Mouse (Mus musculus) sigmoid colon, adult 10 weeks (tissue): Measurements from ENCODE around the gene Cypt12. TPM values are rescaled to one million over a fixed set of nuclear protein-coding genes. Genes with fewer than 3 reads are reported as not detected.

Experiments used
- polyA plus RNA-seq: library from polyadenylated mRNA; stranded (reverse); fragments of 350-450 nt; fragmentation: Illumina TruSeq; extraction: RNeasy Lipid Tissue Mini Kit (QIAGEN cat#74804); gene quantifications from one replicate; pipeline ENCODE4 v1.2.3, GENCODE M21; 2014; ENCODE audit warnings: low read depth, low replicate concordance

The Cypt12 gene
- polyA plus RNA-seq, result not detected

GRCm38 (mm10) chr3:17948299-17948698 is at the start of gene Cypt12:
Cypt12 (plus strand) TSS chr3:17948410.

